7 mouse cellular contexts compared by ENCODE assay signal in the genomic region with DNA sequence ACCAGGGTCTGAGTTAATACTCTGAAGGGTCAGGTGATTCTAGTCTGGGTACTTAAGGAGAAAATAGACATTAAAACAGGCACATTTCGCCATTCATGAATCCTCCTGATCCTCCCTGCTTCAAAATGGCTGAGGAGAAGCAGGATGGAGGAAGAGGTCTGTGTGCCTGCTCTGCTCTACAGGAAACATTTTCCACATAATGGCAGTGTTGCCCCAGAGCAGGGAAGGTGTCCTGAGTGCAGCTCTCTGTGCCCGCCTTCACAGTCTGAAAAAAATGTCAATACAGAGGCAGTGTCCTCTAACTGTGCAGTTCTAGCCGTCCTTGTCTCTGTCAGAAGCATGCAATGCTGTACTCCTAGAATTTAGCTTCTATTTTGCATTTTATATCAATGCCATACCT.
DNase-seq lines count a peak whose midpoint lies in the region; ATAC-seq lines count a peak whose summit lies in the region.
"Not testable (repeated sequence)": the region's sequence is repeated elsewhere in the genome, so short reads cannot be mapped to it uniquely, and the experiment has no call there.

No protein-coding gene starts in this region.

- H3K36me3 ChIP-seq in erythroblast, embryonic 14.5 days (ENCODE audit: control insufficient read depth), result not testable (repeated sequence)
- H3K36me3 ChIP-seq in heart, embryonic 10.5 days, result peaks cover 51% of the 10 kb centered on the region
- peaks cover 26% of the 10 kb centered on the region for H3K36me3 ChIP-seq in hindbrain, embryonic 12.5 days
- peaks cover 47% of the 10 kb centered on the region for H3K36me3 ChIP-seq in kidney, embryonic 15.5 days
- H3K36me3 ChIP-seq in liver, embryonic 12.5 days, result peaks cover 19% of the 10 kb centered on the region
- peaks cover 21% of the 10 kb centered on the region for H3K36me3 ChIP-seq in neural tube, embryonic 13.5 days

- H3K27me3 ChIP-seq in erythroblast, embryonic 14.5 days (ENCODE audit: control insufficient read depth); heart, embryonic 10.5 days (ENCODE audit: insufficient read depth, poor library complexity, severe bottlenecking); hindbrain, embryonic 12.5 days; kidney, embryonic 15.5 days; liver, embryonic 12.5 days (replicated peaks); neural tube, embryonic 13.5 days: not testable (repeated sequence)

- H3K9me3 ChIP-seq in erythroblast, embryonic 14.5 days (ENCODE audit: control insufficient read depth, low read length); heart, embryonic 10.5 days; hindbrain, embryonic 12.5 days (replicated peaks); kidney, embryonic 15.5 days (replicated peaks); liver, embryonic 12.5 days (replicated peaks); neural tube, embryonic 13.5 days: not testable (repeated sequence)

- not testable (repeated sequence) for H3K27ac ChIP-seq in heart, embryonic 10.5 days; hindbrain, embryonic 12.5 days; kidney, embryonic 15.5 days; liver, embryonic 12.5 days; neural tube, embryonic 13.5 days (replicated peaks)

- peak overlapping the region; percentile 56 for H3K4me3 ChIP-seq in erythroblast, embryonic 14.5 days (replicated peaks)
- H3K4me3 ChIP-seq in heart, embryonic 10.5 days, result peak overlapping the region; percentile 27; the same call in 1 of the 2 replicates
- H3K4me3 ChIP-seq in hindbrain, embryonic 12.5 days; neural tube, embryonic 13.5 days: not testable (repeated sequence)
- peak overlapping the region; percentile 32 for H3K4me3 ChIP-seq in kidney, embryonic 15.5 days (replicated peaks)
- H3K4me3 ChIP-seq in liver, embryonic 12.5 days, result peak overlapping the region; percentile 33

- 67% methylated on average over 3 of the region's 3 CpGs for WGBS in heart, embryonic 10.5 days
- 83% methylated on average over 3 of the region's 3 CpGs for WGBS in hindbrain, embryonic 12.5 days
- WGBS in kidney, embryonic 15.5 days, result 81% methylated on average over 3 of the region's 3 CpGs
- 75% methylated on average over 3 of the region's 3 CpGs for WGBS in liver, embryonic 12.5 days (ENCODE audit: insufficient replicate concordance)
- 72% methylated on average over 3 of the region's 3 CpGs for WGBS in neural tube, embryonic 13.5 days

- not testable (repeated sequence) for ATAC-seq in hindbrain, embryonic 12.5 days (ENCODE audit: low FRiP score); kidney, embryonic 15.5 days (replicated peaks; ENCODE audit: low FRiP score); liver, embryonic 12.5 days; neural tube, embryonic 13.5 days (ENCODE audit: low read depth)

- 0 out of 2 replicates have a peak overlapping the region, but pooled peaks have one; percentile 32 for H3K4me2 ChIP-seq in hindbrain, embryonic 12.5 days (replicated peaks)
- H3K4me2 ChIP-seq in kidney, embryonic 15.5 days, result peak overlapping the region; percentile 40
- H3K4me2 ChIP-seq in liver, embryonic 12.5 days, result peak overlapping the region; percentile 41
- peak overlapping the region; percentile 28; the same call in 1 of the 2 replicates for H3K4me2 ChIP-seq in neural tube, embryonic 13.5 days

- not testable (repeated sequence) for H3K9ac ChIP-seq in hindbrain, embryonic 12.5 days; kidney, embryonic 15.5 days; liver, embryonic 12.5 days; neural tube, embryonic 13.5 days

- H3K4me1 ChIP-seq in erythroblast, embryonic 14.5 days (ENCODE audit: control insufficient read depth); heart, embryonic 10.5 days; hindbrain, embryonic 12.5 days; kidney, embryonic 15.5 days; liver, embryonic 12.5 days; neural tube, embryonic 13.5 days (replicated peaks): not testable (repeated sequence)

- DNase-seq in heart, embryonic 10.5 days (ENCODE audit: low spot score), result not testable (repeated sequence)
- peak; percentile 53 for DNase-seq in lung, postnatal 36 days
